Mouse (Mus musculus): ENCODE measurements around the gene Nr1d1. TPM values are rescaled to one million over a fixed set of nuclear protein-coding genes. Genes with fewer than 3 reads are reported as not detected.

Gene Nr1d1
- total and polyA plus RNA-seq, 3 experiments: 2.0 to 5.6 TPM; not detected in 1

DNA sequence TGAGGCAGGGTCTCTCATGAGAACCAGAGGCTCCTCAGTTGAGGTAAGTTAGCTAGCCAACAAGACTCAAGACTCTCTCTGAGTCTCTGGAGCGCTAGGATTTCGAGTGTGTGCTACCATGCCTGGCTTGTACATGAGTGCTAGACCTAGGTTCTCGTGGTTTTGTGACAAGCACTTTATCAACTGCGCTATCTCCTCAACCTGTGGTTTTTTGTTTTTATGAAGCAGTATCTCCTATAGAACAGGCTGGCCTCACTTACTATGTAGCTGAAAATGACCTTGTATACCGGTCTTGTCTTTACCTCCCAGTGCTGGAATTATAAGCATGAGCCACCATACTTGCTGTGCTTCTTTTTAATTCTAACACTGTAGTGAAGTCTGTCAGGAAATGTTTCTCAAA lies 45.8 kb upstream of the Nr1d1 start:
- Histone ChIP-seq H3K9ac (ENCODE audit: control insufficient read depth, low read depth, low read length, poor library complexity, severe bottlenecking) (no peak overlapping the region), H3K4me1 (ENCODE audit: control insufficient read depth in 1 of 2, insufficient read depth in 2 of 2, low read length in 2 of 2) (peaks cover 5 to 10% of the 10 kb centered on the region in 2 experiments), H3K27ac (ENCODE audit: control insufficient read depth, low read depth, low read length) (peak overlapping the region; percentile 16; the same call in 1 of the 2 replicates), H3K9me3 (replicated peaks; ENCODE audit: insufficient read depth, low read length) (no peaks in the 10 kb centered on the region), H3K36me3 (ENCODE audit: control insufficient read depth in 1 of 2, insufficient read depth in 2 of 2, low read length in 2 of 2) (peaks cover 40 to 64% of the 10 kb centered on the region in 2 experiments), H3K79me2 (ENCODE audit: control insufficient read depth, insufficient read depth, low read length, poor library complexity) (peaks cover 38% of the 10 kb centered on the region), H3K27me3 (ENCODE audit: control insufficient read depth in 1 of 2, insufficient read depth in 2 of 2, low read length in 2 of 2) (no peaks in the 10 kb centered on the region), H3K4me3 (ENCODE audit: control insufficient read depth in 1 of 2, insufficient read depth in 1 of 2, low read depth in 2 of 2, low read length in 2 of 2) (no peak overlapping the region)
- DNase-seq (ENCODE audit: low read depth, low spot score): peak; percentile 76
- TF ChIP-seq RCOR1 (IDR thresholded peaks at IDR 0.05; ENCODE audit: low read depth, low read length): peak; percentile 69
- no peak for TF ChIP-seq POLR2A (IDR thresholded peaks at IDR 0.05; ENCODE audit: control insufficient read depth in 1 of 2, insufficient read depth in 1 of 2, low read depth in 1 of 2, low read length in 2 of 2, poor library complexity in 1 of 2)
- peak; percentile 78 for TF ChIP-seq TCF12 (IDR thresholded peaks at IDR 0.05; ENCODE audit: low read depth, low read length)
- TF ChIP-seq SMC3 (IDR thresholded peaks at IDR 0.05; ENCODE audit: low read depth, low read length): 0 out of 2 replicates have a peak, but pooled peaks have one; percentile 5
- TF ChIP-seq MAZ (IDR thresholded peaks at IDR 0.05; ENCODE audit: low read depth, low read length): no peak
- peak; percentile 72 to 84 for TF ChIP-seq EP300 (IDR thresholded peaks at IDR 0.05; ENCODE audit: low read depth in 1 of 2, low read length in 2 of 2)
- no peak for TF ChIP-seq ZKSCAN1 (IDR thresholded peaks at IDR 0.05; ENCODE audit: low read depth, low read length)
- TF ChIP-seq USF2 (IDR thresholded peaks at IDR 0.05; ENCODE audit: borderline replicate concordance in 1 of 2, insufficient read depth in 1 of 2, low read depth in 1 of 2, low read length in 2 of 2): no peak
- TF ChIP-seq CTCF (IDR thresholded peaks at IDR 0.05 in 2 of 3, conservative IDR thresholded peaks at IDR 0.05 in 1 of 3; ENCODE audit: control insufficient read depth in 1 of 3, insufficient read depth in 1 of 3, low read depth in 2 of 3, low read length in 3 of 3, poor library complexity in 1 of 3, severe bottlenecking in 1 of 3): no peak
- no peak for TF ChIP-seq CHD2 (IDR thresholded peaks at IDR 0.05; ENCODE audit: low read length)
- no peak for TF ChIP-seq USF1 (IDR thresholded peaks at IDR 0.05; ENCODE audit: low read depth, low read length)
- no peak for TF ChIP-seq CHD1 (IDR thresholded peaks at IDR 0.05; ENCODE audit: low read depth, low read length)
- no peak for TF ChIP-seq KAT2A (conservative IDR thresholded peaks at IDR 0.05; ENCODE audit: low read depth, low read length)
- no peak for TF ChIP-seq UBTF (IDR thresholded peaks at IDR 0.05; ENCODE audit: borderline replicate concordance, insufficient read depth, low read depth, low read length)
- TF ChIP-seq NRF1 (IDR thresholded peaks at IDR 0.05; ENCODE audit: insufficient read depth, low read depth, low read length, poor library complexity, severe bottlenecking): no peak
- TF ChIP-seq BHLHE40 (IDR thresholded peaks at IDR 0.05; ENCODE audit: borderline replicate concordance, low read depth, low read length): peak; percentile 27; the same call in 1 of the 2 replicates
- TF ChIP-seq ETS1 (IDR thresholded peaks at IDR 0.05; ENCODE audit: low read depth, low read length): peak; percentile 52; the same call in 1 of the 2 replicates
- peak; percentile 36; the same call in 1 of the 2 replicates for TF ChIP-seq MYC (IDR thresholded peaks at IDR 0.05; ENCODE audit: low read depth, low read length)
- 0 out of 2 replicates have a peak, but pooled peaks have one; percentile 12 for TF ChIP-seq MEF2A (IDR thresholded peaks at IDR 0.05; ENCODE audit: extremely low read depth, insufficient replicate concordance, low read depth, low read length, poor library complexity, severe bottlenecking)
- TF ChIP-seq ZC3H11A (IDR thresholded peaks at IDR 0.05; ENCODE audit: low read depth, low read length): 0 out of 2 replicates have a peak, but pooled peaks have one; percentile 15
- no peak for TF ChIP-seq GABPA (IDR thresholded peaks at IDR 0.05; ENCODE audit: low read depth, low read length)
- peak; percentile 73 for TF ChIP-seq GATA1 (IDR thresholded peaks at IDR 0.05; ENCODE audit: low read depth, low read length)
- no peak for TF ChIP-seq ZMIZ1 (IDR thresholded peaks at IDR 0.05; ENCODE audit: low read depth, low read length)
- TF ChIP-seq SIN3A (IDR thresholded peaks at IDR 0.05; ENCODE audit: low read length): peak; percentile 76
- TF ChIP-seq MAX (IDR thresholded peaks at IDR 0.05; ENCODE audit: low read length): peak; percentile 47; the same call in 1 of the 2 replicates
- no peak for TF ChIP-seq ZNF384 (IDR thresholded peaks at IDR 0.05; ENCODE audit: low read depth, low read length)
- no peak for TF ChIP-seq POLR2AphosphoS2 (IDR thresholded peaks at IDR 0.05; ENCODE audit: low read length)
- no peak; the same call in 1 of the 2 replicates for TF ChIP-seq MYB (IDR thresholded peaks at IDR 0.05; ENCODE audit: low read depth, low read length)
- peak; percentile 80 for TF ChIP-seq TAL1 (IDR thresholded peaks at IDR 0.05; ENCODE audit: low read length)
- no peak for TF ChIP-seq JUND (IDR thresholded peaks at IDR 0.05; ENCODE audit: low read depth, low read length)
- TF ChIP-seq MXI1 (IDR thresholded peaks at IDR 0.05; ENCODE audit: low read depth, low read length): peak; percentile 83
- TF ChIP-seq ELF1 (IDR thresholded peaks at IDR 0.05; ENCODE audit: low read depth, low read length): no peak
- TF ChIP-seq HCFC1 (IDR thresholded peaks at IDR 0.05; ENCODE audit: low read depth, low read length): no peak
- no peak for TF ChIP-seq RAD21 (IDR thresholded peaks at IDR 0.05; ENCODE audit: low read depth, low read length)
- no peak for TF ChIP-seq NELFE (IDR thresholded peaks at IDR 0.05; ENCODE audit: low read depth, low read length)
- peak; percentile 51; the same call in 1 of the 2 replicates for TF ChIP-seq MAFK (IDR thresholded peaks at IDR 0.05; ENCODE audit: borderline replicate concordance, low read depth, low read length)
- no peak for TF ChIP-seq POLR2AphosphoS5 (IDR thresholded peaks at IDR 0.05; ENCODE audit: borderline replicate concordance, low read depth, low read length)

All from MEL (cell line).